Mouse (Mus musculus) retina, postnatal 1 day (tissue): ENCODE measurements at regions not wholly inside any gene's neighbourhood (a gene's known extent, or its start where the extent isn't known, plus 50 kb on each side); places are given as distances from the start of the nearest gene placed in this dataset.

Experiments
- DNase-seq: peaks from one replicate; pipeline ENCODE4 v3.0.0-alpha.2; 2012

DNA sequence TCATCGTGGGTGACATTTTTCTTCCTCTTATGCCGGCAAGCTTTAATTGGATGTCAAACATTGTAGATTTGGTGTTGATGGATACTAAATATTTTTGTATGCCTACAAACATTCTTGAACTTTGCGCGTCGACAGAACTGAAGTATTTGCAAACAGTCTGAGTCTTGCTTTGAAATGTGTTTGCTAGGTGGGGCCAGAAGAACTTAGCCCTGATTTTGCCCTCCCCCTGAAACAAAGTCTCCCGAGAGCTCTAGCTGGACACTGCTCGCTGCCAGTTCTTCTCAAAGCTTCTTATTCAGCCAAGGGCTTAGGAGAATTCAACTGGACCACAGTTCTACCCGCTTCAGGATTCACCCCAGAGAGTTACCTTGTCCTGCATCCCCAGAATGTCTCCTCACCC, 133.0 kb downstream of the Rpap3 start:
- no peak for DNase-seq

DNA sequence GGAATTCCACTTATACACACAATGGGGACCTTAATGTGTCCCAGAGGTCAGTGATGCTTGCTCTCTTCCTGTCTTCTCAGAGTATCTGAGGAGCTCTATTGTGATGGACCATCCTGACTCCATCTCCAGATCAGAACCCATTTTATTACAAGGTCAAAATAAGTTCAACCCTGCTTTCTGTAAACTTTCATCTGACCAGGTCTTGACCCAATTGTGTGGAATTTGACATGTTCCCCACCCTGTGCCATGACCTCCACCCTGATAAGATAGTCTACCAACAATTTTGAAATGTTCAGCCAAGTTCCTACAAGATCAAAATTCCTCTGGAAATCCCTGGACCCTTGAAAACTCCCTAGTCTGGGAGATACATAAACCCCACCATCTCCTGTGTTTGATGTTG, 133.7 kb downstream of the Rpap3 start:
- DNase-seq = no peak

DNA sequence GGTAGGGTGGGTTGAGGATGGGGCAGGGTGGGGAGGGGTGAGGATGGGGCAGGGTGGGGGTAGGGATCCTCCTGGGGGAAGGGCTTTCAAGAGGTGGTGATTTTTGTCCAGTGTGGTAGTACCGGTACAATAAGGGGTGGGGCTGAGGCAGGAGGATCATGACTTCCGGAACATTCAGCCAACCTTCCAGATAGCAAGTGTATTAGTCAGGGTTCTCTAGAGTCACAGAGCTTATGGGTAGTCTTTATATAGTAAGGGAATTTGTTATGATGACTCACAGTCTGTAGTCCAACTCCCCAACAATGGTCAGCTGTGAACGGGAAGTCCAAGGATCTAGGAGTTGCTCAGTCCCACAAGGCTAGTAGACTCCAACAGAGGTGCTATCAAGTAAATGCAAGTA, 145.5 kb downstream of the Rpap3 start:
- DNase-seq = no peak

DNA sequence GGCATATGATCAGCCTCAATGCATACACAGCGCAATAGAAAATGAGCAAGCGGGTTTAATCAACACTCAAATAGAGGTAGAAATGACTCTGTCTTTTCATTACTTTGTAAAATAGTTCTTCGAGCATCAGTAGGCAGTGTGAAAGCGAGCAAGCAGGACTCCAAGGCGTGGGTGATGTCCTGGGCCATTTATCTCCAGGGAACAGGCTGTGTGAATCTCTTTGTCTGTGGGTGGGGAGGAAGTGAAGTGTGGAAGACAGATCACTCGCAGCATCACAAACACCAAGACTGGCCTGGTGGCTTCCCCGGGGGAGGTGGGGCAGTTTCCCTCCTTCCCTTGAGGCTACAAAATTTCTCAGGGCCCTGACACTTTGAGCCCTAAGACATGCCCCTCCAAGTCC, 146.9 kb downstream of the Rpap3 start:
- no peak for DNase-seq

DNA sequence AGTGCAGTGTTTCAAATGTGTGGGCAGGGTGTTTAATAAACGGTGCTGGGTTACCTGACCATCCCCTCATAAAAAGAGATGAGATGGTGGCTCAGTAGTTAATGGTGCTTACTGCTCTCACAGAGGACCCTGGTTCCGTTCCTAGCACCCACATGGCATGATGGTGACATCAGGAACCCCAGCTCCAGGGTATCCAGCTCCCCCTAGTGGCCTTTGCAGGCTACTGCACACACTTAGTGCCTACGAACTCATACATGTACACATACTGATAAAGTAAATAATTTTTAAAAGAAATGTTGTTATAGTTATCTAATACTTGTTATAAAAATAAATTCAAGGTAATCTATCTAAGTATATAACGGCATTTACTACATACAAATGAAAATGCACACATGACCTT, 157.3 kb downstream of the Rpap3 start:
- no peak for DNase-seq

DNA sequence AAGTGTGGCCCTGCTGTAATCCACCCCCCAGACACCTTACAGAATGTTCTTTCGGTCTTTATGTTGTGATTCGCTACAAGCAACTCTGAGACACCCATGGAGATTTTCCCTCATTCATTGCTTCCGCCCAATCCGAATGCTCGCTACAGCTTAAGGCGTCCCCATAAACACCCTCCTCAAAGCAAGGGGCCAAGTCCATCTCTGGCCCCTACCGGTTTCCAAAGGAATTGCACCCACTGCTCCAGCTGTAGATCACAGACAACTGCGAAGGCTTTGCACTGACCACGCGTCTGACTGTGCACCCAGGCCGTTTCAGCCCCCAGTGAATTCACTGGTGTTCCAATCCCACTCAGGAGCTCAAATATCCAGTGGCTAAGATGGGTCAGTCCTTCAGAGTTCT, 160.6 kb downstream of the Rpap3 start:
- no peak for DNase-seq

DNA sequence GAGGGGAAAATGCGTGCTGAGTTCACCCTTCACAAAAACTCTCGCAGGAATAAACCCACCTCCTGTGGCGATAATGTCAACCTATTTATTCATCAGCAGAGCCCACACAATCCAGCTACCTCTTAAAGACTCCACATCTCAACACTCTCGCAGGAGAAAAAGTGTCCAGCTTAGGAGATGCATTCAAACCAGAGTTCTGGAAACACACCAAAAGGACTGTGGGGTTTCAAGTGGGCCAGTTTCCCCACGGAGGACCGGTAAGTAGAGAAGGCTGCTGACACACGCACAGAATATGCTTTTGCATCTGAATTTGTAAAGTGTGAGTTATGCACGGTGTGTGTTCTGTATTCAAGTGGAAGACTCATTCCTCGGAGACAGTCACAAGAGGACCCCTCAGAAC, 164.0 kb downstream of the Rpap3 start:
- no peak for DNase-seq

DNA sequence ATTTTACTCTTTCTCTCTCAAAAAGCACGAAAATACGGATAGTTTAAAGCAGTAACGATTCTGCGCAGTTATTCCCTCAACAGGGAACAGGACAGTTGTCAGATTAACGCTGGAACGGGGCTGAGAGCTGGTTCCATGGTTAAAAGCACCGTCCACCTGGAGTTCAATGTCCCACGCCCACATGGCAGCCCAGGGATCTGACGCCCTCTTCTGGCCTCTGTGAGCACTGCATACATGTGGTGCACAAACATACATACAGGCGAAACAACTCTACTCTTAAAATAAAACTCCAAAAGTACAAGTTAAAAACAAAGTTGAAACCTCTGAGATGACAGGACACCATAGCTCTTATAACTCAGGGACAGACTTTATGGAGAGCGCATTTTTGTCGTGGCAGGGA, 169.5 kb downstream of the Rpap3 start:
- DNase-seq = no peak

DNA sequence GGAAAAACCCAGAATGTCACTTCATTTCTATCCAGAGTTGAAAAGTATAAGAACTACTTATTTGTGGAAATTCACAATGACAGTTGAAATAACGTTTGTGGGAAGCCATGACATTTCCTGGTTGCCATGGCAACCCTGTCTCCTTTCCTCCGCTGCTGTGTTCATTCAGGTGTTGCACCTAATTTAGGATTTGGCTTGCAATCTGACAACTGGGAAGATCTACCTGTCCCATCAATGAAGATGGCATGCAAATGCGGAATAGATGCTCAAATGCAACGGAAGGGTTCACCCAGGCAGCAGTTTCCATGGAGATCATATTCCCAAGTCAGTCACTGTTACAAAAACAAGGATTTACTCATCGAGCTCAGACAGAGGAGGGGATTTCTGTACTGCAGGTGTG, 170.7 kb downstream of the Rpap3 start:
- DNase-seq = peak; percentile 20

DNA sequence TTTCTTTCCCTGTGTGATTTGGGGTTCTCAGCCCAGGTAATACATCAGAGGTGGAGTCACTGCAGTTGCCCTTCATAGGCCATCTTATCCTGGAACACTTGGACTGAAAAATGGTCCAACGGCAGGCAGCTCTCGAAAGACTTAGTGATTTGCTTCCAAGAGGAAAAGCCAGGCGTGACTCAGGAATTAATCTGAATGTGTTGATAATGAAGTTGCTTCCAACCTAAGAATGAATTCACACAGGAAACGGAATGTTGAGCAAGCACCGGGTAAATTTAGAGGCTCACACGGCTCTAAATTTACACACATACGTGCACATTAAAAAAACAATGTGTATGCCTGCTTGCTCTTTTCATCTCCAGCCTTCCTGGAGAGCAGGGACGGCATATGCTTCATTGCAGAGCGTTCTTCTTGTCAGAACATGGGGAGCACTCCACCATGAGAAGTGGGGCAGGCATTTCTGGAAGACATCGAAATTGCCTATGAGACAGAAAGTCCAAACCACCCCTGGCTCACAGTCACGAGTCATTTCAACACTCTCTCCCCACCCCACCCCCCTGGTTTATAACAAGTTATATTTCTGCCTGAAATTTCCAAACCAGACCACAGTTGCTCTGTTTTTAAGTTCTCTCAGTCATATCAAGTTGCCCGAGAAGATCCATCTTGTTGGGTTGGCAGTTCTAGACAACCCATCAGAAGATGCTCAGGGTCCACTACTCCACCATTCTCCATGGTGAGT, 171.9 kb downstream of the Rpap3 start:
- DNase-seq = no peak

DNA sequence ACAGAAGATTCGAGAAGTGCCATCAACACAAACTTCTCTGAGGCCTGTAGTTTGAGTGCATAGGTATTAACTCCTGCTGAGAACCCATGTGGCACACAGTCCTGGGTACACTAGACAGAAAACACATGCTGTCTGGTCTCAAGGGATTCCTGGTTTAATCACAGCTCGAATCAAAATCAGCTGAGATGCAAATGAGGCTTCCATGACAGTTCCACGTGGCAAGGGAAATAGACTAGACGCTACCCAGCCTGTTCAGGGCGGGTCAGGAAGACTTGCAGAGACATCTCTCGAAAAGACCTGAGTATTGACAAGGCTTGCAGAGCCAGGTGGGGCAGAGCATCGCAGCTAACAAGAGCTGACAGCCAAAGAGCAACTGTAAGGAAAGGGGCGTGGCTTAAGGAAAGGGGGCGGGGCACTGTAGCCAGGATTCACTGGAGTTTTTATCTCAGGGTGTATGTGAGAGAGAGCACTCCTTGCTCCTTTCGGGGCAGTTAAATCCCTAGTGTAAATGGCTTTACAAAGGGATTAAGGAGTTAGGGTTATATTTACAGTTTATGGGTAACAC, 173.2 kb downstream of the Rpap3 start:
- DNase-seq = no peak

DNA sequence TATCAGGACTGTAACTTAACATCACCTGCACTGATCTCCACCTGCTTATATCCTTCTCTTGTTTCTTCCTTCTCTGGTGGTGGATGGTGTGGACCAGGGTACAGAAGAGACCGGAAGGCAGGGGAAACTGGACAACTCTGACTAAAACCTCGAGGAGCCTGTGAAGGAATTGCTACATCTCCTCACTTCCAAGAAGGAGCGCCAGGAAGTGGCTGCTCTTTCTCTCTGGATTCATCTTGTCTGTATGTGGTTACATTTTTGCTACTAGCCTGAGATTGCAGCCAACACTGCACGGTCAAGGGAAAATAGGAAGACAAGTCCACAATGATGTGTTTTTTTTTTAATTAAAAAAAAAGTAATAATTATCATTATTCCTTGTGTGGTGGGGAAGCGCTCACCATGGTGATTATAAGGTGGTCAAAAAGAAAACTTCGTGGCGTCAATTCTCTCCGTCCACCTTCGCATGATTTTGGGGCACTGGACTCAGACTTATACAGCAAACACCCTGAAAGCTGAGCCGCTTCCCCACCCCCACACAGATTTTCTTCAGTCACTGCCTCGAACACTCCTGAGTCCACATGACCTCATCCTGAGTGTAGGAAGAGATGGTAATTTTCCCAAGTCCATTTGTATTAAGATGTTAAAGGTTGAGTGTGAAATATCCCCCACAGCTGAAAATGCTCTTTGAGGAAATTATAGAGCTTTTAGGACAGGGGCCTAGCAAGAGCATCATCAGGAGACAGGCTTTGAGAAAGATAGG, 177.2 kb downstream of the Rpap3 start:
- DNase-seq = no peak

DNA sequence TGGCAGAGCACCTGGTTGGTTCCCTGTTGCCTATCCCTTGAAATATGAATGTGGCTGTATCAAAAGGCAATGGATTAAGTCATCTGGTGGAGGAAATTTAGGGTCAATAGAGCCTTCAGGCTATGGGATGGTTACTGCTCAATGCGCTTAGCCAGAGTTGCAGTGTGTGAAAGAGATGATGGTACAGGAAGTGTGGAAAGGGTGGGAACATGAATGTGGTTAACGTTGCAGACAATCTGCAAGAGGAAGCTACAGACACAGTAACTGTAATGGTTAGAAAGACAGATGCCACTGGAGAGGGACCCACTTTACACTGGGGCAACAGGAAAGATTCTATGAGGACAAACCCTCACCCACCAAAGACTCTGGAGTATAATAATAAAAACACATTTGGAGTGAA, 185.2 kb downstream of the Rpap3 start:
- no peak for DNase-seq

DNA sequence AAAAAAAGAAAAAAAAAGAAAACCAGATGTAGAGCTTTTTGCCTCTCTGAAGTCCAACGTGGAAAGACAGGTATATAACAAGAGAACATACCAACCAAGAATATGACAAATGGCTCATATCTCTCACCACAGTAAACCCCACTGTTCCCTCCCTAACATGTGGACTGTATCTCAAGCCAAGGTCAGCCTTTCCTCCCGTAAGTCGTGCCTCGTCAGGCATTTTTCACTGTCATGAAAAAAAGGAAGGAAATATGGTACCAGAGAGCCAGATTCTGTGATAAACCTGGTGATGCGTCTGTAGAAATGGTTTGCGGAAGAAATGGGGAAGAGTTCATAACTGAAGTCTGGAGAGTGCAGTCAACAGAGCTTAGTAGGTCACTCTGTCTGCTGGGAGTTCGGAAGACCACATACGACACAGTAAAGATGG, 185.7 kb downstream of the Rpap3 start:
- no peak for DNase-seq

DNA sequence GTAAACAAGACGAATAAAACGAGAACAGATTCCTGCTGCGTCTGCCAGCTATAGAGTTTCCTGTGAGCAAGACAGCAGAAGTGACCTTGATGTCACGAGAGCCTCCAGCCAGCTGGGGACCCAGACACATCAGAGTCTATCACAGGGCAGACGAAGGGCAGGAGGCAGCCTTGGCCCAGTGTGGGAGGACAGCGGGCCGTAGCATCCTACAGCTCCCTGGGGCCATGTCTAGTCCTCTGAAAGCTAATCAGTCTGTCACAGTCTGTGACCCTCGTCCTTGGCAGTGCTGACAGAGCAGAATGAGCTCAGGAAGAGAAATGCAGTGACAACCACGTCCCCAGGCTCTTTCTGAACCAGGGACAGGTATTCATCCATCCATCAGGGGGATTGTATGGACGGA, 187.7 kb downstream of the Rpap3 start:
- peak; percentile 77 for DNase-seq

DNA sequence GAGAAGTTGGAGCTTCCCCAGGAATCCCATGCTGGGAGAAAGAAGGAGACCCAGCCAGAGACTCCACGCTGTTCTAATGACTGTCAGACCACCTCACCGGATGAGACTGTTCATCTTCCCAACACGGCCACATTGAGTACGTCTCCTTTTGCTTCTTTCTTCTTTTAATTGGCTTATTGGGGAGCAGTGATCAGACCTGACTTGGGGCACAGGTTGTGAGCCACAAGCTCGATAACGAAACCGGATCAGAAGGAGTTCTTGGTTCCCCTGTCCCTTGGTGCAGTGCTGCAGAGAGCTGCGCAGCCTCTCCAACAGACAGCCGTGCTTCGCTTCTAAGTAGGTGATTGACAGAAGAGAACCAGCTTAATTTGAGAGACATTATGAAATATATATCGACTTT, 188.4 kb downstream of the Rpap3 start:
- no peak for DNase-seq

DNA sequence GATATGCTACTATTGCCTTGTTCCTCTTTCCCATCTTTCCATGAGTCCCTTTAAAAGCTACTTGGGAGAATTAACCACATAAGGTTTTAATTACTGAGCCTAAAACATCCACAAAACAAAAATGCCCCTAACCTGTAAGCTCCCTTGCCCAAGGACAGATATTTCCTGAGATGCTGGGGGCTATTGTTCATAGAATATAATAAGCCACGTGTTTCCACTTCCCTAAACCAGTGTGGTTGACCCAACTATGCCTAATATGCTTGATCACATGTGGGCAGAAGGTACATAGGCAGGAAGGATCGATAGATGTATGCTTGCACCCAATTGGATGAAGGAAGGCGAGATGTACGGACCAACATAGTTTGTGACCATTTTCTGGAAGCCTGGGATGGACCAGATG, 189.9 kb downstream of the Rpap3 start:
- DNase-seq = no peak

DNA sequence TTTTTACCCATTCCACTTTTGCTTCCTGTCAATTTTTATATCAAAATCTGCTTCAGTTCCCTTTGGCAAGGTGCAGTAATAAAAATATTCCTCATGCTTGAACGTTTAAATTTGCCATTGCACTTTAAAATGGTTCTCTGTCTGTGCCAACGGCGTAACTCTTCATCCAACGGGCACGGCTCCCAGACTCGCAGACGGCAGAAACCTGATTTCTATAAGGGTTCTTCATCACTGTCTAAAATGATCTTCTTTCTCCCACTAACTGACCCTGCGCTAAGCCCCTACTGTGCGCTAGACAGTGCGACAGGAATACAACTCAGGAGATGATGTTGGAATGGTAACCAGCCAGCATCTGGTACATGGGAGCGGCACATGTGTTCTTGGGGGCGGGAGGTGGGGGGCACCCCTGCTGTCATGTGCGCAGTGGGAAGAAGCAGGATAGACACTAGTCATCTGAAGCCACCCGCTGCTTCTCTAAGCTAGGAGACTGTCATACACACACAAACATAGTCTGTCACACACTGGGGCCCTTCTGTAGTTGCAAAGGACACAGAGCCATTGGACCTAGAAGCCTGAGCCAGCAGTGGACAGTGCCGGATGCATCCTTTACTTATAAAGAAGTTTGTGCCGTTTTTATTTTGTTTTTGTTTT, 197.8 kb downstream of the Rpap3 start:
- no peak for DNase-seq

DNA sequence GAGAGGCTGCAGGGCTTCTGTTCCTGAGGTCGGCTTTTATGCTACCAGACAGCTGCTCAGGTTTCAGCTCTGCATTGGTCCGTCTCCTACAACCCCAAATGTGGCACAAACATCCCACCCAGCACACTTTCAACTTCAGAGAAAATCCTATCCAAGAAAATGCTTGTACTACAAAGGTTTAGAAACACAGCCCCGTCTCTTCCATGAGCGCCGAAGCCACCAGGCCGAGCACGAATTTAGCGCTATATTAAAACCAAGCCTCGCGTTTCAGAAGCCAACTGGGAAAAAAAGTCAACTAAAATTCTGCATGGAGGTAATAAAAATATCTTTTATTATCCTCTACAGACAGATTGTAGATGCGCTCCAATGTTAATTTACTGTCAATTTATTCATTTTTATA, 198.4 kb downstream of the Rpap3 start:
- no peak for DNase-seq

DNA sequence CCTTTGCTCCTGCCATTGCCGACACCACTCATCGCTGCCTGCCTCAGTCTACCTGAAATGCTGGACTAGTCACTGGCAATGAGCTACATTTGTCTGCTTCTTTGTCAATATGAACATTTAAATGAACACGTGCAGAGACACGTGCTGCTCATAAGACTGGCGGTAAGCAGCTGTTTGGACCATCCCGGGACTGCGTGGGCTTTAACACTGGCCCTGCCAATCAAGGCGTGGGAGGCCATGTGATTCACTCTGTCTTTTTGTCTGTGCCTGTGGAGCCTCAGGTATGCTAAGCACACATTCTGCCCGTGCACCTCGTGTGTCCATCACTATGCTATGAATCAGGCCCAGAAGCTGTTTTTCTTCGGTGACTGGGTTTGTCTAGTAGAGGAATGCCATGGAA, 199.9 kb downstream of the Rpap3 start:
- no peak for DNase-seq

DNA sequence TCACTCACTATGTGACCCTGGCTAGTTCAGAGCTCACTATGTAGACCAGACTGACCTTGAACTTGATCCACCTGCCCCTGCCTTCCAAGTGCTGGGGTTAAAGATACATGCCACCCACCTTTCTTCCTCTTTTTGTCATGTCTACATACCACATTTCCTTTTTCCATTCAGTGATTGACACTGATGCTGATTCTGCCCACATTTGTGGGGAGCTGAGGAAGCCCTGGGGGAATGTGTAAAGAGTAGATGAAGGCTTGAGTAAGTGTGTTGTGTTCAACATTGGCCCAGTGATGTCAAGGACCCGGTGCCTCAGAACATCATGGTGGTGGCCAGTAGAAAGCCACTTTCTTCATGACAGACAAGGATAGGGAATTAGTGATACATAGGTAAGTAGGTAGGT, 201.3 kb downstream of the Rpap3 start:
- no peak for DNase-seq

DNA sequence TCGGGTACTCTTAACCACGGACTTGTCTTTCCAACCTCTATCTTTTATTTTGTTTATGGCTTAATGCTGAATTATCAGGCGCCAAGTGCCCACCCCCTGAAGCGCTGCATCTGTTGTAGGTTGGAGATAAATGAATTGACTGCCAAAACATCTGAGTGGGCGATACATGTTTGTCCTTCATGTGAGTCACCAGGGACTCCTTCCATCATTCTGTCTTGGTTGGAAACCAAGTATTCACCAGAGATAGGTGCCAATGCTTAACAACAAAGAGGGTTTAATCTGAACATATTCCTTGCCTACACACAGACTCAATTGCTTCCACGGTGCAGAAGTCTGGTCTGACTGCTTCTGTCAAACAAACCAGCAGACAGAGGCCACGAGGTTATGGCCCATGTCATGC, 203.6 kb downstream of the Rpap3 start:
- DNase-seq = no peak

DNA sequence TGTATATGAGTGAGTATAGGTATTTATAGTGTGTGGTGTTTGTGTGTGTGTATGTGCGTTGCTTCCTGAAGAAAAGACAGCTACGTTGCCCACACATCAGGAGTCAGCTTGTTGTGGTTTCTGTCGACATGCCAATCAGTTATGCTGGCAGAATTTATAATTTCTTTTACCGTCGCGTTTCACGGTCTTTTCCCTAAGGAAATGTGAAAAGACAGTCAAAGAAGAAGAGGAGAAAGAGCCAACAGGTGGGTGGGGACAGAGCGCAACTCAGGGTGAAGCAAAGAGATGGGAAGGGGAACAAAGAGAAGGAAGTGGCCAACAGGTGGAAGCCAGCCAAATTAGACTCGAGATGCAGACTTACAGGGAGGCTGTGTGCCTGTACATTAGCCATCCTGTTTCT, 204.2 kb downstream of the Rpap3 start:
- no peak for DNase-seq

DNA sequence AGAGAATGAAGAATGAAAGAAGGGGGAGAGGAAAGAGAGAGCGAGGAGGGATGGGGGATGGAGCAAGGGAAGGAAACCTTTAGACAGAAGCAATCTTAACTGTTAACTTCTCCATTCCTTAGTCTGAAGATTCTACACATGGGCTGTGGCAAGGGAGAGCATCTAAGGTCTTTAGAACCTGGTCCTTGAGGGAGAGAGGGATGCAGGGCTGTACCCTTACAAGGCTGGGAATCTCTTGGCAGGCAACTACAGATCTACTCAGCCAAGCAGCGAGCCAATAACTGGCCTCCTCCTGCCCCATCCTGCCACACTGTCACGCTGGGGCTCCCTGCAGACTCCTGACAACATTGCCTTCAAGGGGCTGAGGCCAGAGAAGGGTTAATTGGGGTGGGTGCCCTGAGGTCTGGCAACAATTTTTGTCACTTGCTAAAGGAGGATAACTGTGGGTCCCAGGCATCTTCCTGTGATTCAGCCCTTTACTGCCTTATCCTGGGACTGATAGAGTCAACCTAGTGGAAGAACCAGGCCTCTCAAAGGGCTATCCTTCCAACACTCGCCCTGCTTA, 205.7 kb downstream of the Rpap3 start:
- DNase-seq = no peak
